Mouse (Mus musculus) liver, embryonic 14 days (tissue): ENCODE measurements around the gene Proca1. TPM values are rescaled to one million over a fixed set of nuclear protein-coding genes. Genes with fewer than 3 reads are reported as not detected.

Experiments used
- polyA plus RNA-seq: library from polyadenylated mRNA; depleted of rRNA; stranded (reverse); fragments of >200 nt; gene quantifications from 2 replicates; pipeline ENCODE4 v1.2.3, GENCODE M21; 2012; rRNA removed

Gene Proca1
- polyA plus RNA-seq = 0.07 and 0.25 TPM in 2 replicates

GRCm38 (mm10) chr11:78193113-78193512, at the start of gene Proca1:
Gene Proca1 (plus strand): TSS chr11:78193392.

GRCm38 (mm10) chr11:78164924-78165760, 28.1 kb upstream of the Proca1 start, which contains the start of gene Traf4:
Gene Traf4 (minus strand): TSS chr11:78165589.

GRCm38 (mm10) chr11:78176402-78176862, 16.8 kb upstream of the Proca1 start, which contains the start of the genes Nek8 and Tlcd1:
Gene Nek8 (minus strand): TSS chr11:78176675.
Gene Tlcd1 (plus strand): TSS chr11:78176711.

DNA sequence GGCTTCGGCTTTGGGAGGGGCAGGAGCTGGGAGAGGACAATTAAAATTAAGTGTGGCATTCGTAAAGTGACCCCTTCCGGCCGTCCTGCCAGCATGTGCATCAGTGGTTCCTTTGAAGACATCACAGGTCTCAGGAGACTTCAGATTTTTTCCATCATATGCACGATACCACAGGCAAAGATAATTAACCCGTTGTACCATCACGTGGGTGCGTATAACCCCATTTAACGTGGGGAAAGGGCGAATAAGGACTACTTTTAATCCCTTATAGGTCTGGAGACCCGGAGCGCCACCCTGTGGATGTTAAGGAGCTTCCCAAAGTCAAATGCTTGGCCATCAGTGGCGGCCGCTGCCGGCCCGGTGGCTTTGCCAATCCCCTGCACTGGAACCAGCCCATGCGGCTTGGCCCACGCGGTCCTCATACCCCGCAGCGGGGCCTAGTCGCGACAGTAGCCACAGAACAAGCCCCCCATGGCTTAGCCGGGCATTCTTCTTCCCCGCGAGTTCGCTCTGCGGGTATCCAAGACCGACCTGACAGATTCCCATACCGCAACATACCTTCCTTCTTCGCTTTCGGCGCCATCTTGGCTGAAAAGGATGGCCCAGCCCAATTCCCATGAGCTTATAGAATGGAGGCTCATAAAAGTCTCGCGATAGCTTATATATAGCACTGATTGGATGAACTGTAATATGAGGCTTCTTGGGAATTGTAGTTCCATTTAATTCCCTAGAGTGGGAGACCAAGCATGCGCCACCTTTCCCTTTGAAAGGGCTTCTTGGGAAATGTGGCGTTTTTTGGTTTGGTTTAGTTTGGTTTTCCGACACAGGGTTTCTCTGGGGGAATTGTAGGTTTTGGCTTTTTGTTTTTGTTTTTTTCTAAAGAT, 10.0 kb upstream of the Proca1 start, which contains the start of gene Rpl23a:
TSS of gene Rpl23a (minus strand) at position 624 of the 884 bp plus-strand sequence.

GRCm38 (mm10) chr11:78188331-78189233, 4.6 kb upstream of the Proca1 start, which contains the start of gene Rab34:
Gene Rab34 (plus strand): TSS chr11:78188430.

DNA sequence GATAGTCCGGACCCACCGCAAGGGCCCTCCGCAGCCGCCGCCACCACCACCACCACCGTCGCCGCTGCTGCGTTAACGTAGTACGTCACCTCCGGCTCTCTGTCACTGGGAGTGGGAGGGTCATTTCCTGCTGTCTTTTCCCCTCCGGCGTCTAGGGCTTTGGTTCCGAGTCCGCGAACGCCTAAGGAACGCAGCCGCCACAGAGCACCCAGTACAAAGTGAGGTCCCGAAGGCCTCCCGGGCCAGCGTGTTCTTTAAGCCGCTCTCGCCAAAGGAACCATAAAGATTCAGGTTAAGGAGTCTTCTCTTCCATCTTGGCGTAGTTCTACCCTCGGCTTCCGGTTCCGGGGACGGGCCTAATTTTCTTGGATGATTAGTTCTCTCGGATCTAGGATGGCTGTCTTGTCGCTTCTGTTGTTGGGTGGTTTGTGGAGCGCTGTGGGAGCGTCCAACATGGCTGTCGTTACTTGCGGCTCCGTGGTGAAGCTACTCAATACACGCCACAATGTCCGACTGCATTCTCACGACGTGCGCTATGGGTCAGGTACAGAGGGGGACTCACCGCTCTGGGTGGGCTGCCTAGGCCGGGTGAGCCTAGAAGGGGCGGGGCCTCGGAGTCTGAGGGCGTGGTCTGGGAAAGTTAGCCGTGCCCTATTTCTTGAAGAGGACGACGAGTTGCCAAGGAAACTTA, 52.6 kb downstream of the Proca1 start, which contains the start of the genes Sdf2 and Supt6:
TSS of gene Sdf2 (plus strand) at position 120 of the 691 bp plus-strand sequence.
TSS of gene Supt6 (minus strand) at position 361 of the 691 bp plus-strand sequence.

Other genes with a start within 250 kb of the Proca1 start
- gene Phf12, start 210.6 kb upstream of the Proca1 start, polyA plus RNA-seq = 16.6 and 20.0 TPM in 2 replicates
- 8.1 and 9.3 TPM in 2 replicates for gene Dhrs13, start 161.1 kb upstream of the Proca1 start, polyA plus RNA-seq
- gene Flot2, start 155.5 kb upstream of the Proca1 start, polyA plus RNA-seq = 15.5 and 16.9 TPM in 2 replicates
- 8.0 and 10.2 TPM in 2 replicates for gene Eral1, start 113.0 kb upstream of the Proca1 start, polyA plus RNA-seq
- gene Fam222b, start 98.7 kb upstream of the Proca1 start, polyA plus RNA-seq = 2.3 and 2.6 TPM in 2 replicates
- gene Traf4, start 27.8 kb upstream of the Proca1 start, polyA plus RNA-seq = 29.3 and 33.9 TPM in 2 replicates
- gene Nek8, start 16.7 kb upstream of the Proca1 start, polyA plus RNA-seq = 9.5 and 11.0 TPM in 2 replicates
- gene Tlcd1, start 16.7 kb upstream of the Proca1 start, polyA plus RNA-seq = 65.0 and 65.7 TPM in 2 replicates
- 1,425 and 1,557 TPM in 2 replicates for gene Rpl23a, start 9.8 kb upstream of the Proca1 start, polyA plus RNA-seq
- gene Rab34, start 5.0 kb upstream of the Proca1 start, polyA plus RNA-seq = 6.6 and 6.7 TPM in 2 replicates
- 31.8 and 35.8 TPM in 2 replicates for gene Sdf2, start 52.4 kb downstream of the Proca1 start, polyA plus RNA-seq
- 6.9 and 8.8 TPM in 2 replicates for gene Supt6, start 52.6 kb downstream of the Proca1 start, polyA plus RNA-seq
- 20.0 and 24.6 TPM in 2 replicates for gene 2610507B11Rik, start 68.4 kb downstream of the Proca1 start, polyA plus RNA-seq
- gene BC030499, start 97.4 kb downstream of the Proca1 start, polyA plus RNA-seq = 0.18 and 0.21 TPM in 2 replicates
- gene Spag5, start 108.1 kb downstream of the Proca1 start, polyA plus RNA-seq = 36.6 and 42.5 TPM in 2 replicates
- gene Aldoc, start 129.6 kb downstream of the Proca1 start, polyA plus RNA-seq = 4.2 TPM in 2 replicates
- 16.9 and 19.0 TPM in 2 replicates for gene Pigs, start 135.0 kb downstream of the Proca1 start, polyA plus RNA-seq
- 30.0 and 34.5 TPM in 2 replicates for gene Unc119, start 150.1 kb downstream of the Proca1 start, polyA plus RNA-seq
- not detected in 2 replicates for gene Foxn1, start 193.2 kb downstream of the Proca1 start, polyA plus RNA-seq
- not detected in 2 replicates for gene Slc13a2, start 228.8 kb downstream of the Proca1 start, polyA plus RNA-seq